10 mouse cellular contexts compared by ENCODE assay signal in genomic region chr4:124509695-124510094, GRCm38 (mm10).
DNase-seq lines count a peak whose midpoint lies in the region; ATAC-seq lines count a peak whose summit lies in the region.
"Had no signal": no experiment of that assay in that cellular context is flagged by ENCODE, and none has a peak within 500 bp of the region (broad histone marks: within the 10 kb centered on the region; RNA-seq: fewer than 3 reads in every experiment).

No protein-coding gene starts in this region.

- H3K4me2 ChIP-seq in heart, embryonic 11.5 days = no peak overlapping the region
- H3K4me2 ChIP-seq in intestine, embryonic 15.5 days (replicated peaks) = no peak overlapping the region
- H3K4me2 ChIP-seq: hindbrain, embryonic 15.5 days; limb, embryonic 15.5 days had no signal

- 81% methylated on average over 5 of the region's 5 CpGs for WGBS in heart, embryonic 11.5 days (ENCODE audit: insufficient replicate concordance)
- 64% methylated on average over 5 of the region's 5 CpGs for WGBS in intestine, embryonic 15.5 days

- H3K9ac ChIP-seq in heart, embryonic 11.5 days (ENCODE audit: low read depth, low read length) = no peak overlapping the region
- H3K9ac ChIP-seq in intestine, embryonic 15.5 days = no peak overlapping the region
- H3K9ac ChIP-seq: hindbrain, embryonic 15.5 days; limb, embryonic 15.5 days had no signal

- no peaks in the 10 kb centered on the region for H3K4me1 ChIP-seq in heart, embryonic 11.5 days (ENCODE audit: control insufficient read depth, insufficient read depth, low read length)
- no peaks in the 10 kb centered on the region for H3K4me1 ChIP-seq in intestine, embryonic 15.5 days (replicated peaks)

- no peak overlapping the region for H3K27ac ChIP-seq in heart, embryonic 11.5 days (ENCODE audit: low read depth, low read length)
- no peak overlapping the region for H3K27ac ChIP-seq in intestine, embryonic 15.5 days
- H3K27ac ChIP-seq: hindbrain, embryonic 15.5 days; limb, embryonic 15.5 days had no signal

- intact Hi-C loops in heart, postnatal 10 days (cut with DNase I) = no loop called here

- ATAC-seq in heart, embryonic 11.5 days (replicated peaks; ENCODE audit: insufficient number of reproducible peaks, low FRiP score, low TSS enrichment) = no peak
- no peak for ATAC-seq in intestine, embryonic 15.5 days

- no peaks in the 10 kb centered on the region for H3K9me3 ChIP-seq in heart, embryonic 11.5 days (replicated peaks; ENCODE audit: control insufficient read depth, low read length)
- no peaks in the 10 kb centered on the region for H3K9me3 ChIP-seq in intestine, embryonic 15.5 days
- H3K9me3 ChIP-seq: hindbrain, embryonic 15.5 days; limb, embryonic 15.5 days had no signal

- DNase-seq in heart, adult 8-10 months (ENCODE audit: low spot score) = peak; percentile 31
- peak; percentile 47 for DNase-seq in retina, postnatal 1 day
- no peak for DNase-seq in retina, embryonic 14.5 days (ENCODE audit: low spot score)
- peak; percentile 69 for DNase-seq in heart, postnatal 10 days
- DNase-seq in right cerebral cortex, postnatal 14 days = peak; percentile 72
- no peak for DNase-seq in liver

- H3K4me3 ChIP-seq in heart, embryonic 11.5 days (ENCODE audit: low read depth, low read length) = no peak overlapping the region
- no peak overlapping the region for H3K4me3 ChIP-seq in intestine, embryonic 15.5 days (replicated peaks)
- H3K4me3 ChIP-seq: hindbrain, embryonic 15.5 days; limb, embryonic 15.5 days had no signal

- H3K36me3 ChIP-seq in heart, embryonic 11.5 days (ENCODE audit: control insufficient read depth, insufficient read depth, low read length) = no peaks in the 10 kb centered on the region
- H3K36me3 ChIP-seq in intestine, embryonic 15.5 days = no peaks in the 10 kb centered on the region
- H3K36me3 ChIP-seq: hindbrain, embryonic 15.5 days; limb, embryonic 15.5 days had no signal

- peaks cover 2% of the 10 kb centered on the region; the same call in 1 of the 2 replicates for H3K27me3 ChIP-seq in heart, embryonic 11.5 days (ENCODE audit: control insufficient read depth, insufficient read depth, low read length)
- peaks cover 2% of the 10 kb centered on the region; the same call in 1 of the 2 replicates for H3K27me3 ChIP-seq in intestine, embryonic 15.5 days (replicated peaks)

Comparison
In these comparisons a context has a peak if more than half of its experiments do, and no peak if none do; other contexts are left out.
1. DNase-seq: peak in heart, adult 8-10 months (single experiment), retina, postnatal 1 day (single experiment), heart, postnatal 10 days (2 of 2) and right cerebral cortex, postnatal 14 days (single experiment); none in retina, embryonic 14.5 days (single experiment) and liver (single experiment).